Mouse (Mus musculus) bone marrow macrophage, adult 2 months (primary cell): ENCODE measurements around the gene Clic4.

ENCODE experiments used
- CTCF ChIP-seq: IDR thresholded peaks from 2 replicates; pipeline ENCODE4 v1.5.1; 2012; ENCODE audit warnings: low read depth, mild to moderate bottlenecking, low read length, moderate library complexity
- POLR2A ChIP-seq: IDR thresholded peaks from 2 replicates; pipeline ENCODE4 v1.6.1; 2012; ENCODE audit warnings: mild to moderate bottlenecking, low read depth, low read length, borderline replicate concordance

GRCm38 (mm10) chr4:135166413-135167225 is 106.0 kb downstream of the Clic4 start:
- no peak for TF ChIP-seq CTCF
- TF ChIP-seq POLR2A: no peak
